Mouse (Mus musculus): ENCODE results near the gene Cldn6. TPM values are rescaled to one million over a fixed set of nuclear protein-coding genes. Genes with fewer than 3 reads are reported as not detected.
A peak's percentile ranks its signal among the peaks of the same experiment; 100 is the strongest.

The Cldn6 gene
- total and polyA plus RNA-seq, 3 experiments, result not detected

- no peak overlapping the region for H3K27ac ChIP-seq (ENCODE audit: control insufficient read depth, low read depth, low read length)
- peak; percentile 40 for DNase-seq (ENCODE audit: low read depth, low spot score)
- peaks cover 0 to 2% of the 10 kb centered on the region in 2 experiments; a peak in 1 of 4 replicates for H3K27me3 ChIP-seq (ENCODE audit: control insufficient read depth in 1 of 2, insufficient read depth in 2 of 2, low read length in 2 of 2)
- no peaks in the 10 kb centered on the region for H3K4me1 ChIP-seq (ENCODE audit: control insufficient read depth in 1 of 2, insufficient read depth in 2 of 2, low read length in 2 of 2)
- peaks cover 0 to 2% of the 10 kb centered on the region in 2 experiments; a peak in 1 of 4 replicates for H3K36me3 ChIP-seq (ENCODE audit: control insufficient read depth in 1 of 2, insufficient read depth in 2 of 2, low read length in 2 of 2)
- no peak for TF ChIP-seq USF1 (IDR thresholded peaks at IDR 0.05; ENCODE audit: low read depth, low read length)
- 0 out of 2 replicates have a peak, but pooled peaks have one; percentile 13 for TF ChIP-seq CHD2 (IDR thresholded peaks at IDR 0.05; ENCODE audit: low read length)
- no peaks in the 10 kb centered on the region for H3K9me3 ChIP-seq (replicated peaks; ENCODE audit: insufficient read depth, low read length)
- no peaks in the 10 kb centered on the region; the same call in 1 of the 2 replicates for H3K79me2 ChIP-seq (ENCODE audit: control insufficient read depth, insufficient read depth, low read length, poor library complexity)
- H3K9ac ChIP-seq (ENCODE audit: control insufficient read depth, low read depth, low read length, poor library complexity, severe bottlenecking), result peak overlapping the region; percentile 76
- peak overlapping the region; percentile 59 to 67 for H3K4me3 ChIP-seq (ENCODE audit: control insufficient read depth in 1 of 2, insufficient read depth in 1 of 2, low read depth in 2 of 2, low read length in 2 of 2)
These were observed 20.4 kb downstream of the Cldn6 start for GRCm38 (mm10) chr17:23699131-23700077.

DNA sequence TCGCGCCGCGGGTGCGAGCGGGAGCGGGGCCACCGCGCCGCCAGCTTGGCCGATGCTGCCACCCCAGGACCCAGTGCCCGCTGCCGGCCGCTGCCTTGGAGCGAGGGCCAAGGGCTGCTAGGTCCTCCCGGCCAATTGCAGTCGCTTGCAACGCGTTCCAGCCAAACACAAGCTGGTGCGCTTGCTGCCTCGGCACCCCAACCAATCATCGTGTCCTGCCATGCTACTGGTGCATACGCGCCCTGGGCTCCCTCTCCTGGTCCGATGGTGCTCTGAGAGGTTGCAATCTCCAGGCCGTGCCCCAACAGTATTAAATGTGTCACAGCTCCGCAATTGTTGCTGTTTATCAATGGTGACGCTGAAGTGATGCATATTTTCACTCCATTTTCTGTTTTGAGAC is 21.0 kb downstream of the Cldn6 start:
- DNase-seq (ENCODE audit: low read depth, low spot score), result peak; percentile 94
- Histone ChIP-seq H3K9ac (ENCODE audit: control insufficient read depth, low read depth, low read length, poor library complexity, severe bottlenecking) (peak overlapping the region; percentile 76), H3K4me3 (ENCODE audit: control insufficient read depth in 1 of 2, insufficient read depth in 1 of 2, low read depth in 2 of 2, low read length in 2 of 2) (peak overlapping the region; percentile 30 to 67; a peak in 3 of 4 replicates), H3K4me1 (ENCODE audit: control insufficient read depth in 1 of 2, insufficient read depth in 2 of 2, low read length in 2 of 2) (no peaks in the 10 kb centered on the region), H3K79me2 (ENCODE audit: control insufficient read depth, insufficient read depth, low read length, poor library complexity) (no peaks in the 10 kb centered on the region; the same call in 1 of the 2 replicates), H3K9me3 (replicated peaks; ENCODE audit: insufficient read depth, low read length) (no peaks in the 10 kb centered on the region), H3K27me3 (ENCODE audit: control insufficient read depth in 1 of 2, insufficient read depth in 2 of 2, low read length in 2 of 2) (peaks cover 0 to 2% of the 10 kb centered on the region in 2 experiments; a peak in 1 of 4 replicates), H3K27ac (ENCODE audit: control insufficient read depth, low read depth, low read length) (no peak overlapping the region), H3K36me3 (ENCODE audit: control insufficient read depth in 1 of 2, insufficient read depth in 2 of 2, low read length in 2 of 2) (peaks cover 0 to 2% of the 10 kb centered on the region in 2 experiments; a peak in 1 of 4 replicates)
- no peak for TF ChIP-seq POLR2AphosphoS5 (IDR thresholded peaks at IDR 0.05; ENCODE audit: borderline replicate concordance, low read depth, low read length)
- 0 out of 2 replicates have a peak, but pooled peaks have one; percentile 31 for TF ChIP-seq HCFC1 (IDR thresholded peaks at IDR 0.05; ENCODE audit: low read depth, low read length)
- TF ChIP-seq TCF12 (IDR thresholded peaks at IDR 0.05; ENCODE audit: low read depth, low read length), result peak; percentile 9; the same call in 1 of the 2 replicates
- TF ChIP-seq NELFE (IDR thresholded peaks at IDR 0.05; ENCODE audit: low read depth, low read length), result peak; percentile 27; the same call in 1 of the 2 replicates
- TF ChIP-seq ETS1 (IDR thresholded peaks at IDR 0.05; ENCODE audit: low read depth, low read length), result no peak
- TF ChIP-seq POLR2A (IDR thresholded peaks at IDR 0.05; ENCODE audit: control insufficient read depth in 1 of 2, insufficient read depth in 1 of 2, low read depth in 1 of 2, low read length in 2 of 2, poor library complexity in 1 of 2), result peak in 1 of 2 experiments; percentile 31; a peak in 1 of 4 replicates
- no peak for TF ChIP-seq CHD1 (IDR thresholded peaks at IDR 0.05; ENCODE audit: low read depth, low read length)
- TF ChIP-seq MXI1 (IDR thresholded peaks at IDR 0.05; ENCODE audit: low read depth, low read length), result peak; percentile 53; the same call in 1 of the 2 replicates
- no peak for TF ChIP-seq TAL1 (IDR thresholded peaks at IDR 0.05; ENCODE audit: low read length)
- TF ChIP-seq BHLHE40 (IDR thresholded peaks at IDR 0.05; ENCODE audit: borderline replicate concordance, low read depth, low read length), result no peak
- TF ChIP-seq E2F4 (IDR thresholded peaks at IDR 0.05; ENCODE audit: borderline replicate concordance, low read depth, low read length), result no peak
- peak; percentile 54; the same call in 1 of the 2 replicates for TF ChIP-seq MAX (IDR thresholded peaks at IDR 0.05; ENCODE audit: low read length)
- TF ChIP-seq UBTF (IDR thresholded peaks at IDR 0.05; ENCODE audit: borderline replicate concordance, insufficient read depth, low read depth, low read length), result peak; percentile 91; the same call in 1 of the 2 replicates
- TF ChIP-seq SMC3 (IDR thresholded peaks at IDR 0.05; ENCODE audit: low read depth, low read length), result peak; percentile 56
- 0 out of 2 replicates have a peak, but pooled peaks have one; percentile 22 for TF ChIP-seq ZC3H11A (IDR thresholded peaks at IDR 0.05; ENCODE audit: low read depth, low read length)
- TF ChIP-seq TBP (IDR thresholded peaks at IDR 0.05; ENCODE audit: low read depth, low read length), result 0 out of 2 replicates have a peak, but pooled peaks have one; percentile 38
- peak; percentile 61 for TF ChIP-seq SIN3A (IDR thresholded peaks at IDR 0.05; ENCODE audit: low read length)
- TF ChIP-seq GATA1 (IDR thresholded peaks at IDR 0.05; ENCODE audit: low read depth, low read length), result no peak
- peak; percentile 9; the same call in 1 of the 2 replicates for TF ChIP-seq CHD2 (IDR thresholded peaks at IDR 0.05; ENCODE audit: low read length)
- TF ChIP-seq ZMIZ1 (IDR thresholded peaks at IDR 0.05; ENCODE audit: low read depth, low read length), result peak; percentile 19; the same call in 1 of the 2 replicates
- peak in 2 of 3 experiments; percentile 64 to 67; a peak in 5 of 6 replicates for TF ChIP-seq CTCF (IDR thresholded peaks at IDR 0.05 in 2 of 3, conservative IDR thresholded peaks at IDR 0.05 in 1 of 3; ENCODE audit: control insufficient read depth in 1 of 3, insufficient read depth in 1 of 3, low read depth in 2 of 3, low read length in 3 of 3, poor library complexity in 1 of 3, severe bottlenecking in 1 of 3)
- TF ChIP-seq RAD21 (IDR thresholded peaks at IDR 0.05; ENCODE audit: low read depth, low read length), result peak; percentile 49
